Mouse (Mus musculus) embryonic facial prominence, embryonic 15.5 days (tissue): ENCODE measurements at regions not wholly inside any gene's neighbourhood (a gene's known extent, or its start where the extent isn't known, plus 50 kb on each side); places are given as distances from the start of the nearest gene placed in this dataset.

Source experiments
- ATAC-seq: fragments of 200-750 bp; cut with Nextera tagmentation; 2 replicates; pipeline ENCODE4 v1.8.0; 2017; ENCODE audit warnings: low read depth, moderate TSS enrichment; ENCODE audit not compliant: insufficient number of reproducible peaks, low FRiP score, low TSS enrichment
- H3K27ac ChIP-seq: fragments of 300-500 bp; sonication (generic); replicated peaks from 2 replicates; pipeline ENCODE4 v1.5.1; 2015; ENCODE audit warnings: mild to moderate bottlenecking, inconsistent platforms
- H3K27me3 ChIP-seq: fragments of 300-500 bp; sonication (generic); 2 replicates; pipeline ENCODE4 v1.6.1; 2015; ENCODE audit warnings: inconsistent platforms
- H3K36me3 ChIP-seq: fragments of 300-500 bp; sonication (generic); 2 replicates; pipeline ENCODE4 v1.6.1; 2015; ENCODE audit warnings: mild to moderate bottlenecking, inconsistent platforms
- H3K4me1 ChIP-seq: fragments of 300-500 bp; sonication (generic); 2 replicates; pipeline ENCODE4 v1.6.1; 2015; ENCODE audit warnings: inconsistent platforms
- H3K4me2 ChIP-seq: fragments of 300-500 bp; sonication (generic); replicated peaks from 2 replicates; pipeline ENCODE4 v1.6.1; 2015; ENCODE audit warnings: mild to moderate bottlenecking, inconsistent platforms
- H3K4me3 ChIP-seq: fragments of 300-500 bp; sonication (generic); replicated peaks from 2 replicates; pipeline ENCODE4 v1.5.1; 2015; ENCODE audit warnings: mild to moderate bottlenecking, inconsistent platforms
- H3K9ac ChIP-seq: fragments of 300-500 bp; sonication (generic); 2 replicates; pipeline ENCODE4 v1.6.1; 2015; ENCODE audit warnings: inconsistent platforms
- H3K9me3 ChIP-seq: fragments of 300-500 bp; sonication (generic); replicated peaks from 2 replicates; pipeline ENCODE4 v1.6.1; 2016; ENCODE audit warnings: inconsistent platforms
- WGBS: fragments of 180-500 bp; shearing (Covaris S2); methylation state at CpG from one replicate; pipeline ENCODE4 v1.1.7; 2015; 5-methylcytosine and 5-hydroxymethylcytosine counted together

DNA sequence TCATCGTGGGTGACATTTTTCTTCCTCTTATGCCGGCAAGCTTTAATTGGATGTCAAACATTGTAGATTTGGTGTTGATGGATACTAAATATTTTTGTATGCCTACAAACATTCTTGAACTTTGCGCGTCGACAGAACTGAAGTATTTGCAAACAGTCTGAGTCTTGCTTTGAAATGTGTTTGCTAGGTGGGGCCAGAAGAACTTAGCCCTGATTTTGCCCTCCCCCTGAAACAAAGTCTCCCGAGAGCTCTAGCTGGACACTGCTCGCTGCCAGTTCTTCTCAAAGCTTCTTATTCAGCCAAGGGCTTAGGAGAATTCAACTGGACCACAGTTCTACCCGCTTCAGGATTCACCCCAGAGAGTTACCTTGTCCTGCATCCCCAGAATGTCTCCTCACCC lies 133.0 kb downstream of the Rpap3 start:
- Histone ChIP-seq H3K9ac (no peak overlapping the region), H3K9me3 (no peaks in the 10 kb centered on the region), H3K27ac (no peak overlapping the region), H3K27me3 (no peaks in the 10 kb centered on the region), H3K4me1 (no peaks in the 10 kb centered on the region), H3K4me2 (no peak overlapping the region), H3K36me3 (no peaks in the 10 kb centered on the region), H3K4me3 (no peak overlapping the region)
- ATAC-seq, result no peak
- WGBS, result 75% methylated on average over 8 of the region's 8 CpGs

GRCm38 (mm10) chr15:97571885-97572284 lies 133.7 kb downstream of the Rpap3 start:
- H3K36me3 ChIP-seq, result no peaks in the 10 kb centered on the region
- no peak overlapping the region for H3K9ac ChIP-seq
- H3K4me1 ChIP-seq, result no peaks in the 10 kb centered on the region
- no peak for ATAC-seq
- H3K27ac ChIP-seq, result no peak overlapping the region
- no peak overlapping the region for H3K4me2 ChIP-seq
- H3K9me3 ChIP-seq, result no peaks in the 10 kb centered on the region
- no peaks in the 10 kb centered on the region for H3K27me3 ChIP-seq
- no peak overlapping the region for H3K4me3 ChIP-seq

DNA sequence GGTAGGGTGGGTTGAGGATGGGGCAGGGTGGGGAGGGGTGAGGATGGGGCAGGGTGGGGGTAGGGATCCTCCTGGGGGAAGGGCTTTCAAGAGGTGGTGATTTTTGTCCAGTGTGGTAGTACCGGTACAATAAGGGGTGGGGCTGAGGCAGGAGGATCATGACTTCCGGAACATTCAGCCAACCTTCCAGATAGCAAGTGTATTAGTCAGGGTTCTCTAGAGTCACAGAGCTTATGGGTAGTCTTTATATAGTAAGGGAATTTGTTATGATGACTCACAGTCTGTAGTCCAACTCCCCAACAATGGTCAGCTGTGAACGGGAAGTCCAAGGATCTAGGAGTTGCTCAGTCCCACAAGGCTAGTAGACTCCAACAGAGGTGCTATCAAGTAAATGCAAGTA lies 145.5 kb downstream of the Rpap3 start:
- no peaks in the 10 kb centered on the region for H3K4me1 ChIP-seq
- 91% methylated on average over 3 of the region's 3 CpGs for WGBS
- ATAC-seq, result no peak

GRCm38 (mm10) chr15:97558725-97559124 lies 146.9 kb downstream of the Rpap3 start:
- Histone ChIP-seq H3K4me3 (no peak overlapping the region), H3K9me3 (0 out of 2 replicates have a peak, but pooled peaks cover 6% of the 10 kb centered on the region), H3K9ac (no peak overlapping the region), H3K36me3 (no peaks in the 10 kb centered on the region), H3K4me2 (no peak overlapping the region), H3K27me3 (no peaks in the 10 kb centered on the region), H3K4me1 (no peaks in the 10 kb centered on the region), H3K27ac (no peak overlapping the region)
- ATAC-seq, result no peak
- WGBS, result 87% methylated on average over 7 of the region's 7 CpGs

More for the DNA sequence above, 145.5 kb downstream of the Rpap3 start:
- H3K9ac ChIP-seq, result no peak overlapping the region
- H3K4me3 ChIP-seq, result no peak overlapping the region
- H3K27ac ChIP-seq, result no peak overlapping the region
- H3K36me3 ChIP-seq, result no peaks in the 10 kb centered on the region
- H3K27me3 ChIP-seq, result no peaks in the 10 kb centered on the region
- no peak overlapping the region for H3K4me2 ChIP-seq
- H3K9me3 ChIP-seq, result 0 out of 2 replicates have a peak, but pooled peaks cover 6% of the 10 kb centered on the region

DNA sequence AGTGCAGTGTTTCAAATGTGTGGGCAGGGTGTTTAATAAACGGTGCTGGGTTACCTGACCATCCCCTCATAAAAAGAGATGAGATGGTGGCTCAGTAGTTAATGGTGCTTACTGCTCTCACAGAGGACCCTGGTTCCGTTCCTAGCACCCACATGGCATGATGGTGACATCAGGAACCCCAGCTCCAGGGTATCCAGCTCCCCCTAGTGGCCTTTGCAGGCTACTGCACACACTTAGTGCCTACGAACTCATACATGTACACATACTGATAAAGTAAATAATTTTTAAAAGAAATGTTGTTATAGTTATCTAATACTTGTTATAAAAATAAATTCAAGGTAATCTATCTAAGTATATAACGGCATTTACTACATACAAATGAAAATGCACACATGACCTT lies 157.3 kb downstream of the Rpap3 start:
- WGBS, result 89% methylated on average over 4 of the region's 4 CpGs
- H3K9me3 ChIP-seq, result no peaks in the 10 kb centered on the region
- no peak for ATAC-seq
- H3K9ac ChIP-seq, result no peak overlapping the region
- no peaks in the 10 kb centered on the region for H3K36me3 ChIP-seq
- no peaks in the 10 kb centered on the region for H3K27me3 ChIP-seq
- no peak overlapping the region for H3K4me2 ChIP-seq
- no peak overlapping the region for H3K27ac ChIP-seq
- no peaks in the 10 kb centered on the region for H3K4me1 ChIP-seq
- H3K4me3 ChIP-seq, result no peak overlapping the region

GRCm38 (mm10) chr15:97545034-97545433 lies 160.6 kb downstream of the Rpap3 start:
- no peak overlapping the region for H3K9ac ChIP-seq
- no peaks in the 10 kb centered on the region for H3K27me3 ChIP-seq
- no peak overlapping the region for H3K27ac ChIP-seq
- H3K4me2 ChIP-seq, result no peak overlapping the region
- no peak overlapping the region for H3K4me3 ChIP-seq
- 85% methylated on average over 11 of the region's 11 CpGs for WGBS
- no peaks in the 10 kb centered on the region for H3K4me1 ChIP-seq
- no peak for ATAC-seq
- H3K9me3 ChIP-seq, result no peaks in the 10 kb centered on the region
- no peaks in the 10 kb centered on the region for H3K36me3 ChIP-seq

DNA sequence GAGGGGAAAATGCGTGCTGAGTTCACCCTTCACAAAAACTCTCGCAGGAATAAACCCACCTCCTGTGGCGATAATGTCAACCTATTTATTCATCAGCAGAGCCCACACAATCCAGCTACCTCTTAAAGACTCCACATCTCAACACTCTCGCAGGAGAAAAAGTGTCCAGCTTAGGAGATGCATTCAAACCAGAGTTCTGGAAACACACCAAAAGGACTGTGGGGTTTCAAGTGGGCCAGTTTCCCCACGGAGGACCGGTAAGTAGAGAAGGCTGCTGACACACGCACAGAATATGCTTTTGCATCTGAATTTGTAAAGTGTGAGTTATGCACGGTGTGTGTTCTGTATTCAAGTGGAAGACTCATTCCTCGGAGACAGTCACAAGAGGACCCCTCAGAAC lies 164.0 kb downstream of the Rpap3 start:
- H3K4me1 ChIP-seq, result no peaks in the 10 kb centered on the region
- 80% methylated on average over 9 of the region's 9 CpGs for whole genome bisulfite sequencing

DNA sequence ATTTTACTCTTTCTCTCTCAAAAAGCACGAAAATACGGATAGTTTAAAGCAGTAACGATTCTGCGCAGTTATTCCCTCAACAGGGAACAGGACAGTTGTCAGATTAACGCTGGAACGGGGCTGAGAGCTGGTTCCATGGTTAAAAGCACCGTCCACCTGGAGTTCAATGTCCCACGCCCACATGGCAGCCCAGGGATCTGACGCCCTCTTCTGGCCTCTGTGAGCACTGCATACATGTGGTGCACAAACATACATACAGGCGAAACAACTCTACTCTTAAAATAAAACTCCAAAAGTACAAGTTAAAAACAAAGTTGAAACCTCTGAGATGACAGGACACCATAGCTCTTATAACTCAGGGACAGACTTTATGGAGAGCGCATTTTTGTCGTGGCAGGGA lies 169.5 kb downstream of the Rpap3 start:
- 90% methylated on average over 12 of the region's 12 CpGs for WGBS
- Histone ChIP-seq H3K27me3 (no peaks in the 10 kb centered on the region), H3K27ac (no peak overlapping the region), H3K36me3 (no peaks in the 10 kb centered on the region), H3K9me3 (no peaks in the 10 kb centered on the region), H3K4me2 (no peak overlapping the region), H3K4me3 (no peak overlapping the region), H3K9ac (no peak overlapping the region), H3K4me1 (no peaks in the 10 kb centered on the region)
- ATAC-seq, result no peak

More for the DNA sequence above, 164.0 kb downstream of the Rpap3 start:
- no peak for ATAC-seq
- H3K27me3 ChIP-seq, result no peaks in the 10 kb centered on the region
- no peaks in the 10 kb centered on the region for H3K36me3 ChIP-seq
- H3K9ac ChIP-seq, result no peak overlapping the region
- H3K4me3 ChIP-seq, result no peak overlapping the region
- H3K4me2 ChIP-seq, result no peak overlapping the region
- H3K27ac ChIP-seq, result no peak overlapping the region
- no peaks in the 10 kb centered on the region for H3K9me3 ChIP-seq

GRCm38 (mm10) chr15:97534878-97535277 lies 170.7 kb downstream of the Rpap3 start:
- Histone ChIP-seq H3K4me1 (no peaks in the 10 kb centered on the region), H3K27ac (no peak overlapping the region), H3K4me3 (no peak overlapping the region), H3K9me3 (no peaks in the 10 kb centered on the region), H3K36me3 (no peaks in the 10 kb centered on the region), H3K9ac (no peak overlapping the region), H3K4me2 (no peak overlapping the region), H3K27me3 (no peaks in the 10 kb centered on the region)
- ATAC-seq, result no peak
- WGBS, result 63% methylated on average over 5 of the region's 5 CpGs

DNA sequence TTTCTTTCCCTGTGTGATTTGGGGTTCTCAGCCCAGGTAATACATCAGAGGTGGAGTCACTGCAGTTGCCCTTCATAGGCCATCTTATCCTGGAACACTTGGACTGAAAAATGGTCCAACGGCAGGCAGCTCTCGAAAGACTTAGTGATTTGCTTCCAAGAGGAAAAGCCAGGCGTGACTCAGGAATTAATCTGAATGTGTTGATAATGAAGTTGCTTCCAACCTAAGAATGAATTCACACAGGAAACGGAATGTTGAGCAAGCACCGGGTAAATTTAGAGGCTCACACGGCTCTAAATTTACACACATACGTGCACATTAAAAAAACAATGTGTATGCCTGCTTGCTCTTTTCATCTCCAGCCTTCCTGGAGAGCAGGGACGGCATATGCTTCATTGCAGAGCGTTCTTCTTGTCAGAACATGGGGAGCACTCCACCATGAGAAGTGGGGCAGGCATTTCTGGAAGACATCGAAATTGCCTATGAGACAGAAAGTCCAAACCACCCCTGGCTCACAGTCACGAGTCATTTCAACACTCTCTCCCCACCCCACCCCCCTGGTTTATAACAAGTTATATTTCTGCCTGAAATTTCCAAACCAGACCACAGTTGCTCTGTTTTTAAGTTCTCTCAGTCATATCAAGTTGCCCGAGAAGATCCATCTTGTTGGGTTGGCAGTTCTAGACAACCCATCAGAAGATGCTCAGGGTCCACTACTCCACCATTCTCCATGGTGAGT lies 171.9 kb downstream of the Rpap3 start:
- 73% methylated on average over 12 of the region's 12 CpGs for WGBS
- no peak overlapping the region for H3K27ac ChIP-seq

DNA sequence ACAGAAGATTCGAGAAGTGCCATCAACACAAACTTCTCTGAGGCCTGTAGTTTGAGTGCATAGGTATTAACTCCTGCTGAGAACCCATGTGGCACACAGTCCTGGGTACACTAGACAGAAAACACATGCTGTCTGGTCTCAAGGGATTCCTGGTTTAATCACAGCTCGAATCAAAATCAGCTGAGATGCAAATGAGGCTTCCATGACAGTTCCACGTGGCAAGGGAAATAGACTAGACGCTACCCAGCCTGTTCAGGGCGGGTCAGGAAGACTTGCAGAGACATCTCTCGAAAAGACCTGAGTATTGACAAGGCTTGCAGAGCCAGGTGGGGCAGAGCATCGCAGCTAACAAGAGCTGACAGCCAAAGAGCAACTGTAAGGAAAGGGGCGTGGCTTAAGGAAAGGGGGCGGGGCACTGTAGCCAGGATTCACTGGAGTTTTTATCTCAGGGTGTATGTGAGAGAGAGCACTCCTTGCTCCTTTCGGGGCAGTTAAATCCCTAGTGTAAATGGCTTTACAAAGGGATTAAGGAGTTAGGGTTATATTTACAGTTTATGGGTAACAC lies 173.2 kb downstream of the Rpap3 start:
- H3K36me3 ChIP-seq, result no peaks in the 10 kb centered on the region
- 38% methylated on average over 10 of the region's 10 CpGs for WGBS
- no peak for ATAC-seq

More for the DNA sequence above, 171.9 kb downstream of the Rpap3 start:
- Histone ChIP-seq H3K36me3 (no peaks in the 10 kb centered on the region), H3K27me3 (no peaks in the 10 kb centered on the region), H3K4me3 (no peak overlapping the region), H3K4me1 (no peaks in the 10 kb centered on the region), H3K9me3 (no peaks in the 10 kb centered on the region), H3K9ac (no peak overlapping the region), H3K4me2 (no peak overlapping the region)
- no peak for ATAC-seq

More for the DNA sequence above, 173.2 kb downstream of the Rpap3 start:
- Histone ChIP-seq H3K27ac (no peak overlapping the region), H3K4me2 (no peak overlapping the region), H3K9ac (no peak overlapping the region), H3K27me3 (no peaks in the 10 kb centered on the region), H3K4me3 (no peak overlapping the region), H3K4me1 (no peaks in the 10 kb centered on the region), H3K9me3 (no peaks in the 10 kb centered on the region)
